In genomic region chr12:84995112-84995761, GRCm38 (mm10) we compare ENCODE assay signal across 7 mouse cellular contexts. TPM values are rescaled to one million over a fixed set of nuclear protein-coding genes. Genes with fewer than 3 reads are reported as not detected.
A peak's percentile ranks its signal among the peaks of the same experiment; 100 is the strongest.
DNase-seq lines count a peak whose midpoint lies in the region; ATAC-seq and TF ChIP-seq lines count a peak whose summit lies in the region.

No protein-coding gene starts in this region.

- peak overlapping the region; percentile 95; the same call in 1 of the 2 replicates for H3K9ac ChIP-seq in embryonic facial prominence, embryonic 14.5 days (ENCODE audit: low read depth, low read length)
- H3K9ac ChIP-seq in hindbrain, embryonic 14.5 days: peak overlapping the region; percentile 44; the same call in 1 of the 2 replicates
- no peak overlapping the region for H3K9ac ChIP-seq in midbrain, postnatal 0 days (replicated peaks; ENCODE audit: low read length, poor library complexity, severe bottlenecking)

- no peaks in the 10 kb centered on the region for H3K27me3 ChIP-seq in embryonic facial prominence, embryonic 14.5 days (replicated peaks; ENCODE audit: control insufficient read depth, insufficient read depth, low read length)
- H3K27me3 ChIP-seq in hindbrain, embryonic 14.5 days (ENCODE audit: control insufficient read depth, insufficient read depth, low read length): no peaks in the 10 kb centered on the region
- H3K27me3 ChIP-seq in midbrain, postnatal 0 days (ENCODE audit: insufficient read depth, low read length): no peaks in the 10 kb centered on the region

- peak overlapping the region; percentile 85; the same call in 1 of the 2 replicates for H3K4me3 ChIP-seq in layer of hippocampus, adult 2 months
- H3K4me3 ChIP-seq in embryonic facial prominence, embryonic 14.5 days (ENCODE audit: low read depth, low read length): peak overlapping the region; percentile 99
- peak overlapping the region; percentile 89 for H3K4me3 ChIP-seq in hindbrain, embryonic 14.5 days (replicated peaks; ENCODE audit: low read length)
- peak overlapping the region; percentile 92; the same call in 1 of the 2 replicates for H3K4me3 ChIP-seq in midbrain, postnatal 0 days (ENCODE audit: low read depth, low read length)

- no peak for DNase-seq in layer of hippocampus, adult 2 months (ENCODE audit: low spot score in 2 of 2)
- no peak for DNase-seq in layer of hippocampus, adult 9-11 months
- DNase-seq in embryonic facial prominence, embryonic 14.5 days (ENCODE audit: low spot score): no peak
- DNase-seq in hindbrain, embryonic 14.5 days (ENCODE audit: low spot score): no peak
- DNase-seq in midbrain, postnatal 0 days (ENCODE audit: low spot score): no peak
- no peak for DNase-seq in gastrocnemius, postnatal 25 days
- DNase-seq in ovary, postnatal 14 days (ENCODE audit: low spot score): no peak

- peaks cover 15% of the 10 kb centered on the region for H3K4me1 ChIP-seq in embryonic facial prominence, embryonic 14.5 days (ENCODE audit: control insufficient read depth, insufficient read depth, low read length)
- peaks cover 28% of the 10 kb centered on the region for H3K4me1 ChIP-seq in hindbrain, embryonic 14.5 days (replicated peaks; ENCODE audit: control insufficient read depth, insufficient read depth, low read length)
- peaks cover 11% of the 10 kb centered on the region for H3K4me1 ChIP-seq in midbrain, postnatal 0 days (ENCODE audit: insufficient read depth, low read length)

- ATAC-seq in embryonic facial prominence, embryonic 14.5 days (ENCODE audit: low read depth): no peak
- ATAC-seq in hindbrain, embryonic 14.5 days (ENCODE audit: low FRiP score): no peak
- no peak for ATAC-seq in midbrain, postnatal 0 days (ENCODE audit: low FRiP score)

- peak overlapping the region; percentile 80 for H3K27ac ChIP-seq in layer of hippocampus, adult 2 months
- no peak overlapping the region for H3K27ac ChIP-seq in embryonic facial prominence, embryonic 14.5 days (replicated peaks; ENCODE audit: low read depth, low read length)
- no peak overlapping the region; the same call in 1 of the 2 replicates for H3K27ac ChIP-seq in hindbrain, embryonic 14.5 days
- H3K27ac ChIP-seq in midbrain, postnatal 0 days (ENCODE audit: low read depth, low read length): no peak overlapping the region

- H3K36me3 ChIP-seq in embryonic facial prominence, embryonic 14.5 days (ENCODE audit: control insufficient read depth, insufficient read depth, low read length): no peaks in the 10 kb centered on the region
- no peaks in the 10 kb centered on the region for H3K36me3 ChIP-seq in hindbrain, embryonic 14.5 days (replicated peaks; ENCODE audit: control insufficient read depth, insufficient read depth)
- no peaks in the 10 kb centered on the region for H3K36me3 ChIP-seq in midbrain, postnatal 0 days (ENCODE audit: insufficient read depth, low read length)

- WGBS in embryonic facial prominence, embryonic 14.5 days: 91% methylated on average over 8 of the region's 9 CpGs
- 94% methylated on average over 8 of the region's 9 CpGs for WGBS in hindbrain, embryonic 14.5 days
- WGBS in midbrain, postnatal 0 days: 95% methylated on average over 8 of the region's 9 CpGs

- H3K9me3 ChIP-seq in embryonic facial prominence, embryonic 14.5 days (ENCODE audit: control insufficient read depth, low read length): peaks cover 4% of the 10 kb centered on the region; the same call in 1 of the 2 replicates
- H3K9me3 ChIP-seq in hindbrain, embryonic 14.5 days (ENCODE audit: control insufficient read depth, low read length): no peaks in the 10 kb centered on the region
- no peaks in the 10 kb centered on the region for H3K9me3 ChIP-seq in midbrain, postnatal 0 days (ENCODE audit: low read length)

- H3K4me2 ChIP-seq in embryonic facial prominence, embryonic 14.5 days (ENCODE audit: low read depth, low read length): peak overlapping the region; percentile 97
- H3K4me2 ChIP-seq in hindbrain, embryonic 14.5 days (replicated peaks): peak overlapping the region; percentile 40
- peak overlapping the region; percentile 40; the same call in 1 of the 2 replicates for H3K4me2 ChIP-seq in midbrain, postnatal 0 days (ENCODE audit: low read depth, low read length, poor library complexity, severe bottlenecking)

- no peak for TF ChIP-seq CTCF in layer of hippocampus, adult 2 months (conservative IDR thresholded peaks at IDR 0.05)
- no peak for TF ChIP-seq CTCF in midbrain, postnatal 0 days (IDR thresholded peaks at IDR 0.05)

RNA-seq across cellular contexts. Expression of gene Ylpm1, which starts 0.9 kb away (rescaled TPM):
- total RNA-seq in layer of hippocampus, adult 2 months (2021): 100 to 1,000 TPM; 129 to 146 TPM
- 35.8 and 36.3 TPM in 2 replicates for polyA plus RNA-seq in embryonic facial prominence, embryonic 14.5 days (2014; fragmentation: Nextera tagmentation; extraction: Ambion mirVana)
- polyA plus RNA-seq in hindbrain, embryonic 14.5 days (2014; fragmentation: Nextera tagmentation; extraction: Ambion mirVana): 40.1 and 45.0 TPM in 2 replicates
- total RNA-seq in midbrain, postnatal 0 days (2014; rRNA removed): 43.2 and 70.1 TPM in 2 replicates
- polyA plus RNA-seq in midbrain, postnatal 0 days (2015; fragmentation: Nextera tagmentation; extraction: Ambion mirVana): 23.0 and 29.2 TPM in 2 replicates
- total RNA-seq in gastrocnemius, postnatal 25 days (2021): 10 to 100 TPM; 15.8 to 16.5 TPM

RNA-seq across cellular contexts. Expression of gene Arel1, which starts 24.5 kb away (rescaled TPM):
- 100 to 1,000 TPM; 108 to 115 TPM for total RNA-seq in layer of hippocampus, adult 2 months (2021)
- 15.6 and 16.2 TPM in 2 replicates for polyA plus RNA-seq in embryonic facial prominence, embryonic 14.5 days (2014; fragmentation: Nextera tagmentation; extraction: Ambion mirVana)
- polyA plus RNA-seq in hindbrain, embryonic 14.5 days (2014; fragmentation: Nextera tagmentation; extraction: Ambion mirVana): 41.0 and 45.0 TPM in 2 replicates
- 101 and 104 TPM in 2 replicates for total RNA-seq in midbrain, postnatal 0 days (2014; rRNA removed)
- 31.7 and 33.8 TPM in 2 replicates for polyA plus RNA-seq in midbrain, postnatal 0 days (2015; fragmentation: Nextera tagmentation; extraction: Ambion mirVana)
- 10 to 100 TPM; 16.6 to 18.9 TPM for total RNA-seq in gastrocnemius, postnatal 25 days (2021)

RNA-seq across cellular contexts. Expression of gene Fcf1, which starts 24.5 kb away (rescaled TPM):
- total RNA-seq in layer of hippocampus, adult 2 months (2021): 10 to 100 TPM; 33.8 to 34.7 TPM
- polyA plus RNA-seq in embryonic facial prominence, embryonic 14.5 days (2014; fragmentation: Nextera tagmentation; extraction: Ambion mirVana): 126 and 129 TPM in 2 replicates
- 77.0 and 85.9 TPM in 2 replicates for polyA plus RNA-seq in hindbrain, embryonic 14.5 days (2014; fragmentation: Nextera tagmentation; extraction: Ambion mirVana)
- 17.9 and 28.6 TPM in 2 replicates for total RNA-seq in midbrain, postnatal 0 days (2014; rRNA removed)
- polyA plus RNA-seq in midbrain, postnatal 0 days (2015; fragmentation: Nextera tagmentation; extraction: Ambion mirVana): 62.9 and 64.3 TPM in 2 replicates
- 10 to 100 TPM; 26.7 to 27.0 TPM for total RNA-seq in gastrocnemius, postnatal 25 days (2021)

Comparison
In these comparisons a context has a peak if more than half of its experiments do, and no peak if none do; other contexts are left out.
1. H3K4me2 ChIP-seq: peak in every context shown above with its lines; median percentile 97 in embryonic facial prominence, embryonic 14.5 days; 40 in hindbrain, embryonic 14.5 days; 40 in midbrain, postnatal 0 days.